Mouse (Mus musculus) spleen, adult 2 months (tissue): ENCODE measurements at regions not wholly inside any gene's neighbourhood (a gene's known extent, or its start where the extent isn't known, plus 50 kb on each side); places are given as distances from the start of the nearest gene placed in this dataset.

Experiments
- DNase-seq, 2 experiments: peaks; one replicate each; pipeline versions ENCODE4 v3.0.0 to v3.0.0-alpha.2; 2012 to 2021; ENCODE audit warnings: low spot score in 2 of 2, low read depth in 1 of 2
- H3K27ac ChIP-seq: fragments of 200-500 bp; 2 replicates; pipeline ENCODE4 v1.5.1; 2012; ENCODE audit warnings: low read length, inconsistent platforms; ENCODE audit not compliant: insufficient read depth
- H3K27me3 ChIP-seq: fragments of 200-500 bp; 2 replicates; pipeline ENCODE4 v1.6.1; 2012; ENCODE audit warnings: mild to moderate bottlenecking, moderate library complexity, low read length, inconsistent platforms; ENCODE audit not compliant: control insufficient read depth, insufficient read depth
- H3K36me3 ChIP-seq: fragments of 200-500 bp; 2 replicates; pipeline ENCODE4 v1.6.1; 2012; ENCODE audit warnings: mild to moderate bottlenecking, low read length, inconsistent platforms; ENCODE audit not compliant: control insufficient read depth, insufficient read depth
- H3K4me1 ChIP-seq: fragments of 200-500 bp; 2 replicates; pipeline ENCODE4 v1.6.1; 2011; ENCODE audit warnings: inconsistent platforms; ENCODE audit not compliant: control insufficient read depth, insufficient read depth, insufficient read length
- H3K4me3 ChIP-seq: fragments of 200-500 bp; 2 replicates; pipeline ENCODE4 v1.5.1; 2011; ENCODE audit warnings: mild to moderate bottlenecking, inconsistent platforms; ENCODE audit not compliant: insufficient read depth, insufficient read length; ENCODE audit errors: extremely low read depth
- CTCF ChIP-seq: fragments of 200-500 bp; IDR thresholded peaks from 2 replicates; pipeline ENCODE4 v1.5.1; 2011; ENCODE audit warnings: mild to moderate bottlenecking, inconsistent platforms; ENCODE audit not compliant: insufficient read depth, insufficient read length, insufficient replicate concordance; ENCODE audit errors: extremely low read depth
- POLR2A ChIP-seq: fragments of 200-500 bp; IDR thresholded peaks from 2 replicates; pipeline ENCODE4 v1.6.1; 2011; ENCODE audit warnings: low read depth, low read length, inconsistent platforms
- WGBS: fragments of 180-500 bp; shearing (Covaris S2); methylation state at CpG from one replicate; pipeline ENCODE4 v1.1.7; 2018; 5-methylcytosine and 5-hydroxymethylcytosine counted together

DNA sequence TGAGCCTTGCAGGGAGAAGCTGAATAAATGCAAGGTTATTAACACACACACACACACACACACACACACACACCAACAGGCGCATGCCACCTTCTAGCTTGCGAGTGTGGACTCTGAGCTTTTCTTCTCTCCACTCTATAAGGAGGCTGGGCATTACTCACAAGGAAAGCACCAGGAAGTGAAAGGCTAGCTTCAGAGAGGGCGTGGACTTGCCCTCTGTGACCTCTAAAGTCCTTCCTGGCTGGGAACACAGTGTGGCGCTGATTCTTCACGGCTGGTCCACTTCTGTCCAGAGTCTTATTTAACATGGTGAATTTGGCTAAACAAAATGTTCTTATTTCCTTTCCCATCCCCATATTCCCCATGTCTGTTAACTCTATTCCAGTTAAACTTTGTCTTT lies 185.1 kb downstream of the Maf start:
- H3K27ac ChIP-seq = no peak overlapping the region
- H3K4me1 ChIP-seq = no peaks in the 10 kb centered on the region
- 77% methylated on average over 5 of the region's 5 CpGs for WGBS
- no peaks in the 10 kb centered on the region for H3K27me3 ChIP-seq
- no peak for TF ChIP-seq POLR2A
- no peak for TF ChIP-seq CTCF
- no peaks in the 10 kb centered on the region for H3K36me3 ChIP-seq
- no peak overlapping the region for H3K4me3 ChIP-seq
- DNase-seq = no peak

DNA sequence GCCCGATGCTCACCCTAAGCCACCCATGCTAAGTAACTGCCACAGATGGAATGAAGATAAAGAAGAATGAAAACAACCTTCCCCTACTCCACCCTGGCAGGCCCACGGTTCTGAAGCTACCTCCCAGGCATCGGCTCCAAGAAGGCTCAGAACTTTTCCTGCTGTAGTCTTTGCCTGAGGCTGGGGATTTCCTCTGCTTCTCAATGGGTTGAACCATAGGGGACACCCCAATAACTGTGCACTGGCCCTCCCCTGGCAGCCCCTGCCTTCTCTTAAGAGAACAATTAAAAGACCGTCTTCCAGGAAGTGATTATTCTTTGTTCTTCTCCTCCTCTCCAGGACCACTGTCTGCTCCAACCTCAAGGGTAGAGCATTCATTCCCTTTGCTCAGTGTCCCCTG lies 191.9 kb downstream of the Maf start:
- H3K4me1 ChIP-seq = no peaks in the 10 kb centered on the region
- no peak for TF ChIP-seq CTCF
- no peak for TF ChIP-seq POLR2A
- no peak overlapping the region for H3K27ac ChIP-seq
- no peaks in the 10 kb centered on the region for H3K27me3 ChIP-seq
- 66% methylated on average over 4 of the region's 4 CpGs for WGBS
- H3K4me3 ChIP-seq = no peak overlapping the region
- DNase-seq = no peak
- no peaks in the 10 kb centered on the region for H3K36me3 ChIP-seq

DNA sequence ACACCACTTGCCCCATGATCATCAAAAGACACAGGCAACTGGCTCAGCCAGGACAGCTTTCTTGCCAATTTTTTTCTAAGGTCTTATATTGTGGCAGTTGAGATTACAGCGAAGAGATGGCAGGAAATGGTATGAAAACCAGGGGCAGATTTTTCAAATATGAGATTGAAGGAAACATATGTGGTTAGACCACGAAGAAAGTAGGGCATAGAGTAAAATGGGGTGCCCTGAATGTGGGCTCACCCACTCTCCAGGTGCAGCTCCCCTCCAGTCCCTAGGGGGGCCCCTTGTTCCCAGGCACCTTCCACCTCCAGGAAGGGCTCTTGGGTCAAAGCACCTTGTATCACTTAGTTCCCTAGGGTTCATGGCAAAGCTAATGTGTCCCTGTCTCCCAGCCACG lies 193.1 kb downstream of the Maf start:
- no peak for DNase-seq
- Histone ChIP-seq H3K27ac (no peak overlapping the region), H3K36me3 (no peaks in the 10 kb centered on the region), H3K27me3 (no peaks in the 10 kb centered on the region), H3K4me3 (no peak overlapping the region), H3K4me1 (no peaks in the 10 kb centered on the region)
- TF ChIP-seq POLR2A (no peak), CTCF (no peak)
- 9% methylated on average over 3 of the region's 3 CpGs for WGBS

DNA sequence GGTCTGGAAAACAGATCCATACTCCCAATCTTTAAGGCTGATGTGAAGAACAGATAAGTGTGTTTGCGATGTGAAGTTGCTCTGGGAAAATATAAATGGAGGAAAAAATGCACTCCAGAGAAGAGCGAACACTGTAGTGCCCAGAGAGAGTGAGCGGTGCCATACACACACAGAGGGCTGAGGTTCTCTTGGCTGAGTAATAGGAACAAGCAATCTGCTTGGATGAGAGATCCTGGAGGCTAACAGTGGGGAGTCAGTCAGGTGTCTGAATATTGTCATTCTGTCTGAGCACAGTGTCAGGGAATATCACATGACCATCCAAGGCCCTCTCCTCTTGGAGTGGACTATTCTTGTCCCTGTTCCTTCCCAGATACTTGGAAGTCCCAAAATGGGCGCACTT lies 200.4 kb downstream of the Maf start:
- Histone ChIP-seq H3K36me3 (no peaks in the 10 kb centered on the region), H3K27ac (no peak overlapping the region), H3K4me1 (no peaks in the 10 kb centered on the region), H3K27me3 (no peaks in the 10 kb centered on the region), H3K4me3 (no peak overlapping the region)
- TF ChIP-seq POLR2A = no peak
- no peak for TF ChIP-seq CTCF
- DNase-seq = no peak
- 61% methylated on average over 4 of the region's 4 CpGs for WGBS

DNA sequence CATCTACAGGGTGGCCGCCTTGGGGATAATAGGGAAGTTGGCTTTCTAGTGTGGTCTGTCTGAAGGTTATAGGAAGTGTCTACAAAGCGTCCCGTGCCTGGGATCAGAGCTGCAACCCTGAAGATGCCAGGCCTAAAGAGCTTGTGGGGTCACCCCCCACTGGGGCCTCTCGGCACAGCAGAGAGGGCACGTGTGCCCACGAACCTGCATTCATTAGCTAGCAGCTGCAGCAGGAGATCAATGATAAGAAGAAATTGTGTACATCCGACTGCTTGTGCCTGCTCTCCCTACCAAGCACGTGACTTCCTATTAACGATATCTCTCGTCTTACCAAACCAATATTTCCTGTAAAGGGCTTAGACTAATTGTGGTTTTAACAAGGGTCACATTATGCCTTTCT lies 200.9 kb downstream of the Maf start:
- Histone ChIP-seq H3K27me3 (no peaks in the 10 kb centered on the region), H3K4me3 (no peak overlapping the region), H3K4me1 (no peaks in the 10 kb centered on the region), H3K36me3 (no peaks in the 10 kb centered on the region), H3K27ac (no peak overlapping the region)
- WGBS = 8% methylated on average over 10 of the region's 10 CpGs
- no peak for TF ChIP-seq POLR2A
- no peak for TF ChIP-seq CTCF
- DNase-seq = no peak

DNA sequence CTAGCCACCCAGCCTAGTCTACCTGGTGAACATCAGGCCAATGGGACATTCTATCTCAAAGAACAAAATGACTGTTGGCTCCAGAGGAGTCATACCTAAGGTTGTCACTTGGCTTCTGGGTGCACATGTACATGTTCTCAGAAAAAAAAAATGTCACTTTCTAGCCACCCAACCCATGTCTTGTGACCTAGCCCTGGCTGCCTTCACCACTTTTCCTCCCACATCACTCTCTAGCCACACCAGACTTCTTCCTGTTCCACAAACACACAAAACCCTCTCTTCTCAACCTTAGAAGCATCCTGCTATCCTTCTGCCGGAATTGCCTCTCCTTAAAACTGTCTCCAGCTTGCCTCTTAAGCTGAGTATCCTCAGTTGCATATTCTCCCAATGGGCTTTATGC lies 211.6 kb downstream of the Maf start:
- no peak overlapping the region for H3K27ac ChIP-seq
- 44% methylated on average over 1 of the region's 1 CpGs for WGBS
- no peaks in the 10 kb centered on the region for H3K36me3 ChIP-seq
- H3K4me1 ChIP-seq = no peaks in the 10 kb centered on the region
- no peaks in the 10 kb centered on the region for H3K27me3 ChIP-seq
- TF ChIP-seq POLR2A (no peak), CTCF (no peak)
- no peak for DNase-seq
- H3K4me3 ChIP-seq = no peak overlapping the region

DNA sequence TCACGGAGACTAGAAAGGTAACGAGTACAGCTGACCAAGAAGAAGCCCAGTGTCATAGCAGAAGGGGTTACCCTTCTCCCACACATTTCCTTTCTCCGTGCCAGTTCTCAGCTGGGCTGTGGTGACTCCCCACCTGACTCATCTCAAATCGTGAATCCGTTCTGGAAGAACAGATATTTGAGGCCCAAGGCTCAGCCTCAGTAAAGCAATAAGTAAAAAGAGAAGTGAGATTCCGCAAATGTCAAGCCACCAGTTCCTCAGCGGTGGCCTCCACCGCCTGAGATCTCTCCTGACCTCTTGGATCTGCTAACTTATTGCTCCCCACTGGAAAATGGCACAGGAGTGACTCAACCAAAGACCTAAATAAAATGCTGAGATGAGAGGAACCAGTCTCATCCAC lies 213.2 kb downstream of the Maf start:
- Histone ChIP-seq H3K4me1 (no peaks in the 10 kb centered on the region), H3K27ac (no peak overlapping the region), H3K36me3 (no peaks in the 10 kb centered on the region), H3K4me3 (no peak overlapping the region), H3K27me3 (no peaks in the 10 kb centered on the region)
- DNase-seq = no peak
- WGBS = 64% methylated on average over 8 of the region's 8 CpGs
- TF ChIP-seq POLR2A (no peak), CTCF (no peak)
